Mouse (Mus musculus): Measurements from ENCODE around the gene Ttyh1. TPM values are rescaled to one million over a fixed set of nuclear protein-coding genes. Genes with fewer than 3 reads are reported as not detected.
A peak's percentile ranks its signal among the peaks of the same experiment; 100 is the strongest.

The Ttyh1 gene
- total and polyA plus RNA-seq, 3 experiments: 0.15 to 0.26 TPM; not detected in 1

GRCm38 (mm10) chr7:4087238-4087895 lies 31.8 kb upstream of the Ttyh1 start:
- H3K27ac ChIP-seq (ENCODE audit: control insufficient read depth, low read depth, low read length): peak overlapping the region; percentile 68

GRCm38 (mm10) chr7:4087896-4088480 lies 31.2 kb upstream of the Ttyh1 start:
- H3K4me1 ChIP-seq (ENCODE audit: control insufficient read depth in 1 of 2, insufficient read depth in 2 of 2, low read length in 2 of 2): peaks cover 8 to 36% of the 10 kb centered on the region in 2 experiments
- peaks cover 0 to 41% of the 10 kb centered on the region in 2 experiments; a peak in 2 of 4 replicates for H3K36me3 ChIP-seq (ENCODE audit: control insufficient read depth in 1 of 2, insufficient read depth in 2 of 2, low read length in 2 of 2)
- no peaks in the 10 kb centered on the region for H3K79me2 ChIP-seq (ENCODE audit: control insufficient read depth, insufficient read depth, low read length, poor library complexity)
- no peak overlapping the region; the same call in 1 of the 2 replicates for H3K9ac ChIP-seq (ENCODE audit: control insufficient read depth, low read depth, low read length, poor library complexity, severe bottlenecking)
- H3K9me3 ChIP-seq (replicated peaks; ENCODE audit: insufficient read depth, low read length): no peaks in the 10 kb centered on the region
- DNase-seq (ENCODE audit: low read depth, low spot score): peak; percentile 84
- no peaks in the 10 kb centered on the region for H3K27me3 ChIP-seq (ENCODE audit: control insufficient read depth in 1 of 2, insufficient read depth in 2 of 2, low read length in 2 of 2)
- no peak overlapping the region for H3K4me3 ChIP-seq (ENCODE audit: control insufficient read depth in 1 of 2, insufficient read depth in 1 of 2, low read depth in 2 of 2, low read length in 2 of 2)
- H3K27ac ChIP-seq (ENCODE audit: control insufficient read depth, low read depth, low read length): peak overlapping the region; percentile 88
- TF ChIP-seq SMC3 (IDR thresholded peaks at IDR 0.05; ENCODE audit: low read depth, low read length) (no peak), NELFE (IDR thresholded peaks at IDR 0.05; ENCODE audit: low read depth, low read length) (no peak), USF2 (IDR thresholded peaks at IDR 0.05; ENCODE audit: borderline replicate concordance in 1 of 2, insufficient read depth in 1 of 2, low read depth in 1 of 2, low read length in 2 of 2) (no peak), POLR2AphosphoS5 (IDR thresholded peaks at IDR 0.05; ENCODE audit: borderline replicate concordance, low read depth, low read length) (no peak), RCOR1 (IDR thresholded peaks at IDR 0.05; ENCODE audit: low read depth, low read length) (no peak; the same call in 1 of the 2 replicates), POLR2AphosphoS2 (IDR thresholded peaks at IDR 0.05; ENCODE audit: low read length) (no peak), TAL1 (IDR thresholded peaks at IDR 0.05; ENCODE audit: low read length) (peak; percentile 35; the same call in 1 of the 2 replicates), TBP (IDR thresholded peaks at IDR 0.05; ENCODE audit: low read depth, low read length) (no peak), EP300 (IDR thresholded peaks at IDR 0.05; ENCODE audit: low read depth in 1 of 2, low read length in 2 of 2) (peak; percentile 86), E2F4 (IDR thresholded peaks at IDR 0.05; ENCODE audit: borderline replicate concordance, low read depth, low read length) (no peak), RAD21 (IDR thresholded peaks at IDR 0.05; ENCODE audit: low read depth, low read length) (no peak), MAFK (IDR thresholded peaks at IDR 0.05; ENCODE audit: borderline replicate concordance, low read depth, low read length) (no peak), ETS1 (IDR thresholded peaks at IDR 0.05; ENCODE audit: low read depth, low read length) (peak; percentile 87), TCF12 (IDR thresholded peaks at IDR 0.05; ENCODE audit: low read depth, low read length) (peak; percentile 87), ZNF384 (IDR thresholded peaks at IDR 0.05; ENCODE audit: low read depth, low read length) (no peak), ELF1 (IDR thresholded peaks at IDR 0.05; ENCODE audit: low read depth, low read length) (no peak), KAT2A (conservative IDR thresholded peaks at IDR 0.05; ENCODE audit: low read depth, low read length) (no peak), CTCF (IDR thresholded peaks at IDR 0.05 in 2 of 3, conservative IDR thresholded peaks at IDR 0.05 in 1 of 3; ENCODE audit: control insufficient read depth in 1 of 3, insufficient read depth in 1 of 3, low read depth in 2 of 3, low read length in 3 of 3, poor library complexity in 1 of 3, severe bottlenecking in 1 of 3) (no peak), MEF2A (IDR thresholded peaks at IDR 0.05; ENCODE audit: extremely low read depth, insufficient replicate concordance, low read depth, low read length, poor library complexity, severe bottlenecking) (no peak), ZKSCAN1 (IDR thresholded peaks at IDR 0.05; ENCODE audit: low read depth, low read length) (no peak), NRF1 (IDR thresholded peaks at IDR 0.05; ENCODE audit: insufficient read depth, low read depth, low read length, poor library complexity, severe bottlenecking) (no peak), USF1 (IDR thresholded peaks at IDR 0.05; ENCODE audit: low read depth, low read length) (no peak), GABPA (IDR thresholded peaks at IDR 0.05; ENCODE audit: low read depth, low read length) (no peak), MYC (IDR thresholded peaks at IDR 0.05; ENCODE audit: low read depth, low read length) (no peak), ZMIZ1 (IDR thresholded peaks at IDR 0.05; ENCODE audit: low read depth, low read length) (no peak)

More at GRCm38 (mm10) chr7:4087238-4087895, 31.8 kb upstream of the Ttyh1 start:
- no peaks in the 10 kb centered on the region for H3K79me2 ChIP-seq (ENCODE audit: control insufficient read depth, insufficient read depth, low read length, poor library complexity)
- peaks cover 0 to 41% of the 10 kb centered on the region in 2 experiments; a peak in 2 of 4 replicates for H3K36me3 ChIP-seq (ENCODE audit: control insufficient read depth in 1 of 2, insufficient read depth in 2 of 2, low read length in 2 of 2)
- peaks cover 8 to 37% of the 10 kb centered on the region in 2 experiments for H3K4me1 ChIP-seq (ENCODE audit: control insufficient read depth in 1 of 2, insufficient read depth in 2 of 2, low read length in 2 of 2)
- TF ChIP-seq CHD1 (IDR thresholded peaks at IDR 0.05; ENCODE audit: low read depth, low read length): no peak
- peak; percentile 68 for TF ChIP-seq TBP (IDR thresholded peaks at IDR 0.05; ENCODE audit: low read depth, low read length)
- 0 out of 2 replicates have a peak, but pooled peaks have one; percentile 42 for TF ChIP-seq MAX (IDR thresholded peaks at IDR 0.05; ENCODE audit: low read length)
- peak in 1 of 2 experiments; percentile 43; a peak in 1 of 4 replicates for TF ChIP-seq POLR2A (IDR thresholded peaks at IDR 0.05; ENCODE audit: control insufficient read depth in 1 of 2, insufficient read depth in 1 of 2, low read depth in 1 of 2, low read length in 2 of 2, poor library complexity in 1 of 2)
- peak; percentile 61; the same call in 1 of the 2 replicates for TF ChIP-seq SIN3A (IDR thresholded peaks at IDR 0.05; ENCODE audit: low read length)
- TF ChIP-seq USF1 (IDR thresholded peaks at IDR 0.05; ENCODE audit: low read depth, low read length): 0 out of 2 replicates have a peak, but pooled peaks have one; percentile 40
- peak; percentile 54; the same call in 1 of the 2 replicates for TF ChIP-seq ZMIZ1 (IDR thresholded peaks at IDR 0.05; ENCODE audit: low read depth, low read length)
- no peak for TF ChIP-seq MYC (IDR thresholded peaks at IDR 0.05; ENCODE audit: low read depth, low read length)
- no peak for DNase-seq (ENCODE audit: low read depth, low spot score)
- H3K27me3 ChIP-seq (ENCODE audit: control insufficient read depth in 1 of 2, insufficient read depth in 2 of 2, low read length in 2 of 2): no peaks in the 10 kb centered on the region
- no peak overlapping the region for H3K4me3 ChIP-seq (ENCODE audit: control insufficient read depth in 1 of 2, insufficient read depth in 1 of 2, low read depth in 2 of 2, low read length in 2 of 2)
- H3K9me3 ChIP-seq (replicated peaks; ENCODE audit: insufficient read depth, low read length): no peaks in the 10 kb centered on the region
- H3K9ac ChIP-seq (ENCODE audit: control insufficient read depth, low read depth, low read length, poor library complexity, severe bottlenecking): peak overlapping the region; percentile 3; the same call in 1 of the 2 replicates

Data from MEL (cell line).